Mouse (Mus musculus) bone marrow, adult 2 months (tissue): Measurements from ENCODE around the gene Pcgf6.

Source experiments
- CTCF ChIP-seq: fragments of 200-500 bp; IDR thresholded peaks from 2 replicates; pipeline ENCODE4 v1.5.1; 2011; ENCODE audit warnings: low read length, control low read depth; ENCODE audit not compliant: control insufficient read depth, insufficient read depth
- POLR2A ChIP-seq: fragments of 200-500 bp; IDR thresholded peaks from 2 replicates; pipeline ENCODE4 v1.6.1; 2011; ENCODE audit warnings: low read depth, mild to moderate bottlenecking, control low read depth, low read length, borderline replicate concordance; ENCODE audit not compliant: control insufficient read depth

- TF ChIP-seq POLR2A, result no peak
- TF ChIP-seq CTCF, result no peak
Observed at GRCm38 (mm10) chr19:47018330-47018729, 32.4 kb downstream of the Pcgf6 start.
